Mouse (Mus musculus) thymus, postnatal 10 days (tissue): ENCODE measurements at regions not wholly inside any gene's neighbourhood (a gene's known extent, or its start where the extent isn't known, plus 50 kb on each side); places are given as distances from the start of the nearest gene placed in this dataset.

Source experiments
- DNase-seq, 2 experiments: peaks; one replicate each; pipeline ENCODE4 v3.0.0; 2021; ENCODE audit warnings: low spot score in 2 of 2

- DNase-seq, result no peak
These were observed 267.8 kb upstream of the Tsc22d2 start for GRCm38 (mm10) chr3:58146762-58147161.

DNA sequence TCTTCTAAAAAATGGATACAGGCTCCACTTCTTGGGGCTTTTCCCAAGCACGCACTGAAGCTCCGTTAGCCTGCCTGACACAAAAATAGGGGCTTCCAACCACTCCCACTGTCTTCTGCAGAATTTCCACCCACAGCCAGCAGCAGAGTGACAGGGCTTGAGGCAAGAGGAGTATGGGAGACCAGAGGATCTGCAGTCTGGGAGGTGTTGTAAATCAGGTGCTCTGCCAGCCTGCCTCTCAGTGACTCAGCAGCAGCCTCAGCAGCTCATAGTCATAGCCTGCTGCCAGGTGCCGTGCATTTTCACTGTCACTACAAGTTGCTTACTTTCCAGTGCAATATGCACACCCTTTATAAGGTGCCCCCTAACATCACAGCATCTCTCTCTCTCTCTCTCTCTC lies 261.4 kb upstream of the Tsc22d2 start:
- no peak for DNase-seq

- no peak for DNase-seq
These were observed 260.4 kb upstream of the Tsc22d2 start for GRCm38 (mm10) chr3:58153874-58154756.

DNA sequence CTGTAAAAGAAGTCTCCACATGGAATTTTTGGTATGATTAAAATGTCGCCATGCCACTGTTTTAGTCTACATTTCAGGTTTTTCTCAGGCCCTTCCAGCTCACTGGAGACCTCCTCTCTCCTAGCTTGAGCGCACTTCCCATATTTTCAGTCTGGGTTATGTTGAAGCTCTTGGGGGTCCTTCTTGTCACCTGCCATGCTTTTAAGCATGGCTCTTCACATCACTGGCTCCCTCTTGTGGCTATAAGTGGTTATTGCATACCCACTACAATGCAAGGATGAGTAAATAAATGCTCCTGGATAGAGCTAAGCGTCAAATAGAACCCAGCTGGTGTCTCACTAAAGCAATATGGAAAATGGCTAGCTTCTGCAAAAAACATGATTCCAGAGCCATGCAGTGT lies 255.1 kb upstream of the Tsc22d2 start:
- peak in 1 of 2 experiments; percentile 23 for DNase-seq

DNA sequence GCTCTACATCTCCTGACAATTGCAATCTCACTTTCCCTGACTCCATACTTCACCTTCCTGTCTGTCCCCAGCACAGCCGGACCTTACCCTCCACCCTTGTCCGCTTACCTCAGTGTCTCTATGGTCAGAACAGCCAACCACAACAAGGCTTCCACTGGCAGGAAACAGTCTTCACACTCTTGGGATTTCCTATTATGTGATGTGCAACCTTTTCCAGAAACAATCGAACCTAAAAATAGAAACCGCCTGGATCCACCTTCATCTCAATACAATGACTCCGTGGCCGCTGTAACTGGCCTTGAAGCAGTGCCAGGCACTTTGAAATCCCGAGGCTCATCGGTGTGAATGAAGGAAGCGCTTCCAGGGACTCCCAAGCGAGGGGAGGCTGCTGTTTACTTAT lies 252.3 kb upstream of the Tsc22d2 start:
- DNase-seq, result no peak

GRCm38 (mm10) chr3:58163806-58164205 lies 250.7 kb upstream of the Tsc22d2 start:
- peak in 1 of 2 experiments; percentile 57 for DNase-seq

DNA sequence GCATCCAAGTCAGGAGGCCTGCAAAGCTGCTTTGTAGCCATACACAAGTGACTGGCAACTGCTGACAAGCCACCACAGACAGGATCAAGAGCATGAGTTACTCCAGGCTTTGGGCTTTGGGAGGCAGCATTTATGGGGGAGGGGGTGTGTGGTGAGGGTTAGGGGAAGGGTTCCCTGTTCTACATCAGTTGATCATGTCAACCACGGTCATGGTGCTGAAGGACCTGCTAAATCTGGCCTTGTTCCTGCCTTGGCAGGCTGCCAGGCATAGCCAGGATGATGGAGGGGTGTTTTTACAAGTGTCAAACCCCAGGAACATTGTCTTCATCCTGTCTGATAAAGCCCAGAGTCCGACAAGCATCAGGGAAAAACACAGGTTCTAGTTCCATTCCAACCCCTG lies 247.9 kb upstream of the Tsc22d2 start:
- no peak for DNase-seq

DNA sequence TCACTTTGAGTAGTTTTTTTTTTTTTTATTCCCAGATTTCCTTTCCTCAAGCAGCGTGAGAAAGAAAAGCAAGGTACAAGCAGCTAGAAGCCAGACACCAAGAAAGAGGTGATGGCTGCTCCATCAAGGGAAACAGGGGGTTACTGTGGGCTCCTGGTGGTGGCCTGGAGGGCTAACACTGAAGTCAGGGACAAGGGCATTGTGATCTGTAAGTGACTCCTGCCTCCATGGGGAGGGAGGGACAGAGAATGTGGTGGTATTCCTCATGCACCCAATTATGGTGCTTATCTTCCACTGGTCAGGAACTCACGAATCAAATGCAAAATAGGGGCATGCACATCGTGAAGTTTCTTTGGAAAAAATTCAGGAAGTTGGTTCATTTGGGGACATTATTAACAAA lies 247.4 kb upstream of the Tsc22d2 start:
- no peak for DNase-seq

DNA sequence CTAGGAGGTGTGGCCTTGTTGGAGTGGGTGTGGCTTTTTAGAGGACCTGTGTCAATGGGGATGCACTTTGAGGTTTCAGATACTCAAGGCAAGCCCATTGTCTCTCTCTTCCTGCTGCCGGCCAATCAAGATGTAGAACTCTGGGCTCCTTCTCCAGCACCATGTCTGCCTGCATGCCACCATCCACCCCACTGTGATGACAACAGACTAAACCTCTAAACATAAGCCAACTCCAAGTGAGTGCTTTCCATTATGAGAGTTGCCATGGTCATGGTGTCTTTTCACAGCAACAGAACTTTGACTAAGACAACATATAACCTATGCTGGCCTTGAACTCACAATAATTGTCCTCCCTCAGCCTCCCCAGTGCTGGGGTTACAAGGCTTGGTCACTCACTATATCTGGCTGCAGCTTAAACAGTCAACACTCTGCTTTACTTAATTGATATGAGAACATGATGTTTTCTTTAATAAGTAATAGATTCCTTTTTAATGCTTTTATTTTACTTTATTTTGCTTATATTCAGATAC lies 246.7 kb upstream of the Tsc22d2 start:
- DNase-seq, result no peak

GRCm38 (mm10) chr3:58168522-58169185 lies 245.9 kb upstream of the Tsc22d2 start:
- DNase-seq, result no peak

DNA sequence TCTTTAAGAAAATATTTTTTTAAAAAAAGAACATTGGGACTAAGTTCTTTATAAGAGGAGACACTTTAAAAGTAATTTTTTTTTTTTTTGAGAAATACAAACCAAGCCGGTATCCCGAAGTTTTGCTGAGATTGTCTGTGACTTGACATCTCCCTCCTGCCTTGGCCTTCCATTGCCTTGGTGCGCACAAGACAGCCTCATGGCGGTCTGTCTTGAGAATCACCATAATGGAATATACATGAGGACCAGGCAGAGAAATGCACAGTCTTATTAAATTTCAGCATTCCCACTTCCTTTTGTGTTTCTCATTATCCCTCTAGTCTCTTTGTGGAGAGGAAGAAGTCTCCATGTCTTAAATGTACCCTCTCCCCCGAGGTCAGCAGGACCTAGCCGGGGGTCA lies 244.7 kb upstream of the Tsc22d2 start:
- no peak for DNase-seq

DNA sequence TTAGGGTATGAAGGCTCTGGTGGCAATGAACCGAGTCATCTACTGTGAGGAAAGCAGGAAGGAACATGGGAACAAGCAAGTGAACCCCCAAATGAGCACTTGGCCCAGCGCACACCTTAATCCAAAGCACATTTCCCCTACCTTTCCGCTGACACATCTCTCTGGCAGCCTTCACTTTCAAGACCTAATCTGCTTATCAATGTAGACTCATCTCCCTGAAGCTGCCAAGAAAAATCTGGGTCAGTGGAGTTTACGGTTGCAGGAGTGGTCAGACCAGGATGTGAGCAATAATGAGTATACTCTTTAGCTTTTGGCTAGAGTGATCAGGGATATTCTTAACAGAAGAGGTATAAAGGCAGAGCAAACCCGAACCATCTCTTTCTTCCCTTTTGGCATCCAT lies 242.4 kb upstream of the Tsc22d2 start:
- no peak for DNase-seq

- no peak for DNase-seq
These were observed 240.7 kb upstream of the Tsc22d2 start for GRCm38 (mm10) chr3:58173821-58174220.

DNA sequence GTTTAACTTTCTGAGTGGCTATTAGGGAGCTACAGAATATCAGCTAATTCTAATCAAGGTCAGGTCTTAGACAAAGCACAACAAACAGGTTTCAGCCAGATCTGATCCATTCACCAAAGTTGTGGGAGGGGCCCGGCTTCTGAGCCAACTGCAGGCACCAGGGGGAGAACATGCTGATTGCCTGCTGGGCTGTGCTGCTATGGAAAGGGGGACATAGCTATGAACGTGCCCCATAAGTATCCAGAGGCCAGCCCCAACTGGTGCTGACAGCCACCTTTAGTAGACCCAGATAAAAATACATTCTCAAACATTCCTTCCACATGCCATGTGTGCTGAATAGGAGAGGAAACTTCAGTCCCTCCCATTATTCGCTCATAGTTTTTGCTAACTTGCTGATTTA lies 232.8 kb upstream of the Tsc22d2 start:
- DNase-seq, result no peak

GRCm38 (mm10) chr3:58182299-58182698 lies 232.2 kb upstream of the Tsc22d2 start:
- no peak for DNase-seq

GRCm38 (mm10) chr3:58183279-58183678 lies 231.2 kb upstream of the Tsc22d2 start:
- no peak for DNase-seq

DNA sequence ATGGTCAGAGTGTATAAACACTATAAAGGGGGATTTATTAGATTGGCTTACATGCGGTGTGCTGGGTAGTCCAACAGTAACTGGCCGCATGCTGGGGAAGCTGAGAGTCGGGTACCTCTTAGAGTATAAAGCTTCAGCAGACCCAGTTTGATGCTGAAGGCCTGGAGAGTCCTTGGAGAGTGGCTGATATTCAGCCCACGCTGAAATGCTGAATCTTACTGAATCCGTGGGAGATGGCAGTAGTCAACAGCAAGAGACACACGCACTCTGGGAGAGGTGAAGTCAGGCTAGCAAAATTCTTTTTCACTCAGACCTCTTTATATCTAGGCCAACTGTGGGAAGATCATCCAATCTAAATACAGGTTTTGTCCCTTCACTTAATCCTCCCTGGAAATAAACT lies 214.1 kb upstream of the Tsc22d2 start:
- no peak for DNase-seq

- no peak for DNase-seq
These were observed 211.7 kb upstream of the Tsc22d2 start for GRCm38 (mm10) chr3:58202816-58203215.

GRCm38 (mm10) chr3:58203806-58204205 lies 210.7 kb upstream of the Tsc22d2 start:
- no peak for DNase-seq

GRCm38 (mm10) chr3:58205526-58205925 lies 209.0 kb upstream of the Tsc22d2 start:
- DNase-seq, result no peak

GRCm38 (mm10) chr3:58206776-58207398 lies 207.6 kb upstream of the Tsc22d2 start:
- DNase-seq, result no peak

- no peak for DNase-seq
These were observed 203.5 kb upstream of the Tsc22d2 start for GRCm38 (mm10) chr3:58211016-58211415.

- DNase-seq, result no peak
These were observed 189.8 kb upstream of the Tsc22d2 start for GRCm38 (mm10) chr3:58224696-58225095.
